Mouse (Mus musculus): ENCODE measurements around the gene Slc38a4.

DNA sequence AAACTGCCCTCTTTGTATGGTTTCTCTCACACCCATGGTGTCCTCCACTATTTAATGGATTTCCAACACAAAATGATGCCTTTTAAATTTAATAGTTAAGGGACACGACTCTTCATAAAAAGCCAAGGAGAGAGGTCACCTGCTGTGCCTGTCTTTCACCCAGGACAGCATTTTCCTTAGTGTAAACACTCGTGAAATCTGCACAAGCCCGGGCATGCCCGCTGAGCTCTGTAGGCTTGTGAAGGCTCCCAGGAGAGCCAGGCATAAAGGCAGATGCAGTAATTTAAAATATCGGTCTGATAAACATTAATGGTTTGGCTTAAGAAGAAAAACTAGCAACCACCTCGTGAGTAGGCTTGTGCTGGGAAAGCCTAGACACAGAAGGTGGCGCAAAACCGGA, 103.3 kb downstream of the Slc38a4 start:
- TF ChIP-seq CTCF (IDR thresholded peaks at IDR 0.05; ENCODE audit: extremely low read depth, insufficient read length, insufficient replicate concordance, low read depth, low read length) (no peak), POLR2A (IDR thresholded peaks at IDR 0.05; ENCODE audit: low read depth, low read length) (no peak)
